16 mouse cellular contexts compared by ENCODE assay signal in genomic region chr2:76264258-76264657, GRCm38 (mm10).
"Had no signal": no experiment of that assay in that cellular context is flagged by ENCODE, and none has a peak within 500 bp of the region (broad histone marks: within the 10 kb centered on the region; RNA-seq: fewer than 3 reads in every experiment).

No protein-coding gene starts in this region.

- H3K27me3 ChIP-seq: lung, embryonic 15.5 days; megakaryocyte, embryonic 14.5 days; midbrain, embryonic 13.5 days; midbrain, embryonic 15.5 days; neural tube, embryonic 12.5 days; stomach, embryonic 15.5 days had no signal

- H3K4me1 ChIP-seq: lung, embryonic 15.5 days; midbrain, embryonic 13.5 days; midbrain, embryonic 15.5 days; neural tube, embryonic 12.5 days; stomach, embryonic 15.5 days had no signal

- H3K27ac ChIP-seq: lung, embryonic 15.5 days; macrophage; midbrain, embryonic 13.5 days; midbrain, embryonic 15.5 days; neural tube, embryonic 12.5 days; stomach, embryonic 15.5 days; stomach, postnatal 0 days had no signal

- ATAC-seq: lung, postnatal 0 days; midbrain, embryonic 13.5 days; midbrain, embryonic 15.5 days had no signal

- H3K9me3 ChIP-seq: lung, embryonic 15.5 days; midbrain, embryonic 13.5 days; midbrain, embryonic 15.5 days; neural tube, embryonic 12.5 days; stomach, embryonic 15.5 days had no signal

- H3K36me3 ChIP-seq: lung, embryonic 15.5 days; midbrain, embryonic 13.5 days; midbrain, embryonic 15.5 days; neural tube, embryonic 12.5 days; stomach, embryonic 15.5 days had no signal

- H3K4me3 ChIP-seq: lung, embryonic 15.5 days; megakaryocyte, embryonic 14.5 days; midbrain, embryonic 13.5 days; midbrain, embryonic 15.5 days; neural tube, embryonic 12.5 days; stomach, embryonic 15.5 days had no signal

- DNase-seq: lung, adult 2 months; lung, postnatal 14 days; lung, postnatal 36 days; right cerebral cortex, postnatal 14 days; thymus, adult 2 months; thymus, postnatal 25 days; thymus, postnatal 4 days had no signal
